Mouse (Mus musculus) bone marrow, adult 2 months (tissue): ENCODE measurements around the gene Slc25a28.

Experiments used
- CTCF ChIP-seq: fragments of 200-500 bp; IDR thresholded peaks from 2 replicates; pipeline ENCODE4 v1.5.1; 2011; ENCODE audit warnings: low read length, control low read depth; ENCODE audit not compliant: control insufficient read depth, insufficient read depth
- POLR2A ChIP-seq: fragments of 200-500 bp; IDR thresholded peaks from 2 replicates; pipeline ENCODE4 v1.6.1; 2011; ENCODE audit warnings: low read depth, mild to moderate bottlenecking, control low read depth, low read length, borderline replicate concordance; ENCODE audit not compliant: control insufficient read depth

- no peak for TF ChIP-seq CTCF
- no peak for TF ChIP-seq POLR2A
Observed at GRCm38 (mm10) chr19:43642843-43643242, 31.8 kb downstream of the Slc25a28 start.
